Mouse (Mus musculus): ENCODE data around the gene Kcna2. TPM values are rescaled to one million over a fixed set of nuclear protein-coding genes. Genes with fewer than 3 reads are reported as not detected.

Gene Kcna2
- total and polyA plus RNA-seq, 3 experiments: not detected

DNA sequence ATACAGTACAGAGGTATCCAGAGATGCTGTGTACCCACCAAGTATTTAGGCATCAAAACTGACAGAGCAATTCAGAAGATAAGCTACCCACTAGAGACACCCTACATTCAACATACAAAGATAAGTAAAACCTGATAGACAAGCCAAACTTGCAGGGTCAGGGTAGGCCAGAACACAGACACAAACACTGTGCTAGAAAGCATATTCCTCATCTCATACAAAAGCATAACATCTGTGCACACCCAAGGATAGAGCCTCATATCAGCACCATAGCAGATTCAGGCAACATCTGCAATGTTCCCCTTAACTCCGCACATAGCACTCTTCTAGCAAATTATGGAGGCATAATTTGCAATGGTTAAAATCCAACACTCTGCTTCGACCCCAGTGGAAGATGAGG lies 23.8 kb upstream of the Kcna2 start:
- H3K79me2 ChIP-seq (replicated peaks; ENCODE audit: control insufficient read depth, extremely low read depth, insufficient read depth, poor library complexity, severe bottlenecking): no peaks in the 10 kb centered on the region
- DNase-seq (ENCODE audit: extremely low read depth): no peak
- H3K27me3 ChIP-seq (replicated peaks): no peaks in the 10 kb centered on the region
- no peak for TF ChIP-seq MYC (IDR thresholded peaks at IDR 0.05; ENCODE audit: low read depth, low read length)
- no peak for TF ChIP-seq SIN3A (IDR thresholded peaks at IDR 0.05; ENCODE audit: low read length)
- 0 out of 2 replicates have a peak, but pooled peaks have one; percentile 54 for TF ChIP-seq CHD1 (IDR thresholded peaks at IDR 0.05; ENCODE audit: low read depth, low read length)
- TF ChIP-seq BHLHE40 (IDR thresholded peaks at IDR 0.05; ENCODE audit: low read depth, low read length): no peak
- 0 out of 2 replicates have a peak, but pooled peaks have one; percentile 7 for TF ChIP-seq MAX (IDR thresholded peaks at IDR 0.05; ENCODE audit: low read length)
- TF ChIP-seq MAZ (IDR thresholded peaks at IDR 0.05; ENCODE audit: low read depth, low read length): no peak
- no peak for TF ChIP-seq UBTF (IDR thresholded peaks at IDR 0.05; ENCODE audit: low read depth, low read length)
- TF ChIP-seq MXI1 (IDR thresholded peaks at IDR 0.05; ENCODE audit: low read depth, low read length): peak; percentile 16; the same call in 1 of the 2 replicates
- H3K4me1 ChIP-seq (ENCODE audit: control insufficient read depth in 1 of 2, insufficient read depth in 2 of 2): peaks cover 36 to 58% of the 10 kb centered on the region in 2 experiments
- no peaks in the 10 kb centered on the region for H3K9me3 ChIP-seq (replicated peaks; ENCODE audit: low read length)
- H3K4me3 ChIP-seq (replicated peaks in 1 of 3; ENCODE audit: low read depth in 2 of 3, low read length in 2 of 3, poor library complexity in 1 of 3): no peak overlapping the region
- no peaks in the 10 kb centered on the region for H3K36me3 ChIP-seq (replicated peaks in 1 of 2; ENCODE audit: control insufficient read depth in 1 of 2, insufficient read depth in 1 of 2, low read length in 1 of 2)
- peak overlapping the region; percentile 94 for H3K27ac ChIP-seq (ENCODE audit: insufficient read depth, low read depth)
- H3K4me2 ChIP-seq (ENCODE audit: insufficient read depth, low read depth, poor library complexity, severe bottlenecking): no peak overlapping the region
- in situ Hi-C loops (cut with MboI; ENCODE audit: low pct_ligation_motif_present, low pct_unique_long_range_greater_than_20kb, low sequenced_read_pairs): no loop called here
- no peak overlapping the region for H3K9ac ChIP-seq (ENCODE audit: insufficient read depth, low read depth)
- dilution Hi-C loops (cut with MboI; ENCODE audit: extremely low pct_ligation_motif_present, extremely low pct_unique_long_range_greater_than_20kb, low sequenced_read_pairs): no loop called here

- peaks cover 30 to 54% of the 10 kb centered on the region in 2 experiments for H3K4me1 ChIP-seq (ENCODE audit: control insufficient read depth in 1 of 2, insufficient read depth in 2 of 2)
- dilution Hi-C loops (cut with MboI; ENCODE audit: extremely low pct_ligation_motif_present, extremely low pct_unique_long_range_greater_than_20kb, low sequenced_read_pairs): no loop called here
- no peak for TF ChIP-seq POLR2A (IDR thresholded peaks at IDR 0.05; ENCODE audit: low read depth, low read length)
- TF ChIP-seq CHD2 (IDR thresholded peaks at IDR 0.05; ENCODE audit: low read length): no peak
- no peak for TF ChIP-seq MAZ (IDR thresholded peaks at IDR 0.05; ENCODE audit: low read depth, low read length)
- no peak for TF ChIP-seq KAT2A (IDR thresholded peaks at IDR 0.05; ENCODE audit: insufficient replicate concordance, low read length)
- no peak for TF ChIP-seq BHLHE40 (IDR thresholded peaks at IDR 0.05; ENCODE audit: low read depth, low read length)
- no peak for TF ChIP-seq PAX5 (IDR thresholded peaks at IDR 0.05; ENCODE audit: low read length)
- no peak for TF ChIP-seq TBP (conservative IDR thresholded peaks at IDR 0.05; ENCODE audit: low read depth, low read length)
- TF ChIP-seq ELF1 (IDR thresholded peaks at IDR 0.05; ENCODE audit: low read depth, low read length): no peak
- no peak for TF ChIP-seq UBTF (IDR thresholded peaks at IDR 0.05; ENCODE audit: low read depth, low read length)
- TF ChIP-seq ZKSCAN1 (IDR thresholded peaks at IDR 0.05; ENCODE audit: borderline replicate concordance, low read depth, low read length): no peak
- TF ChIP-seq MAFK (IDR thresholded peaks at IDR 0.05; ENCODE audit: insufficient replicate concordance, low read length): no peak
- no peak for TF ChIP-seq RAD21 (IDR thresholded peaks at IDR 0.05; ENCODE audit: low read depth, low read length)
- TF ChIP-seq JUND (conservative IDR thresholded peaks at IDR 0.05; ENCODE audit: low read depth, low read length): no peak
- TF ChIP-seq RCOR1 (conservative IDR thresholded peaks at IDR 0.05; ENCODE audit: low read depth, low read length): no peak
- TF ChIP-seq MXI1 (IDR thresholded peaks at IDR 0.05; ENCODE audit: low read depth, low read length): no peak
- TF ChIP-seq USF2 (conservative IDR thresholded peaks at IDR 0.05; ENCODE audit: low read depth, low read length): no peak
- TF ChIP-seq CHD1 (IDR thresholded peaks at IDR 0.05; ENCODE audit: low read depth, low read length): no peak
- no peak for TF ChIP-seq POLR2AphosphoS2 (IDR thresholded peaks at IDR 0.05; ENCODE audit: low read depth, low read length)
- no peak for TF ChIP-seq GABPA (IDR thresholded peaks at IDR 0.05; ENCODE audit: insufficient replicate concordance, low read depth, low read length)
- TF ChIP-seq IRF4 (IDR thresholded peaks at IDR 0.05; ENCODE audit: low read depth, low read length): no peak
- H3K9me3 ChIP-seq (replicated peaks; ENCODE audit: low read length): peaks cover 3% of the 10 kb centered on the region
- no peak for DNase-seq (ENCODE audit: extremely low read depth)
- no peak overlapping the region for H3K27ac ChIP-seq (ENCODE audit: insufficient read depth, low read depth)
- H3K79me2 ChIP-seq (replicated peaks; ENCODE audit: control insufficient read depth, extremely low read depth, insufficient read depth, poor library complexity, severe bottlenecking): no peaks in the 10 kb centered on the region
- in situ Hi-C loops (cut with MboI; ENCODE audit: low pct_ligation_motif_present, low pct_unique_long_range_greater_than_20kb, low sequenced_read_pairs): loop anchor here (10.0 kb wide), 1 partner anchor 146 kb away; no protein-coding TSS in a partner anchor
- H3K4me3 ChIP-seq (replicated peaks in 1 of 3; ENCODE audit: low read depth in 2 of 3, low read length in 2 of 3, poor library complexity in 1 of 3): no peak overlapping the region
- no peak overlapping the region for H3K9ac ChIP-seq (ENCODE audit: insufficient read depth, low read depth)
- no peaks in the 10 kb centered on the region for H3K27me3 ChIP-seq (replicated peaks)
- 0 out of 2 replicates have a peak overlapping the region, but pooled peaks have one; percentile 5 for H3K4me2 ChIP-seq (ENCODE audit: insufficient read depth, low read depth, poor library complexity, severe bottlenecking)
- no peaks in the 10 kb centered on the region for H3K36me3 ChIP-seq (replicated peaks in 1 of 2; ENCODE audit: control insufficient read depth in 1 of 2, insufficient read depth in 1 of 2, low read length in 1 of 2)
Measured at GRCm38 (mm10) chr3:107080803-107081202, 20.1 kb upstream of the Kcna2 start.

Measured in CH12.LX (cell line).